Mouse (Mus musculus) forebrain, embryonic 10.5 days (tissue): ENCODE measurements around the gene Hs3st4. TPM values are rescaled to one million over a fixed set of nuclear protein-coding genes. Genes with fewer than 3 reads are reported as not detected.

Source experiments
- DNase-seq: peaks from one replicate; pipeline ENCODE4 v3.0.0-alpha.2; 2017; ENCODE audit warnings: low spot score; ENCODE audit errors: extremely low spot score
- H3K27ac ChIP-seq: fragments of 300-500 bp; sonication (generic); 2 replicates; pipeline ENCODE4 v1.5.1; 2016; ENCODE audit warnings: mild to moderate bottlenecking
- H3K27me3 ChIP-seq: fragments of 300-500 bp; sonication (generic); 2 replicates; pipeline ENCODE4 v1.6.1; 2016; ENCODE audit warnings: mild to moderate bottlenecking; ENCODE audit not compliant: poor library complexity, severe bottlenecking
- H3K36me3 ChIP-seq: fragments of 300-500 bp; sonication (generic); replicated peaks from 2 replicates; pipeline ENCODE4 v1.6.1; 2016; ENCODE audit warnings: mild to moderate bottlenecking, moderate library complexity
- H3K4me1 ChIP-seq: fragments of 300-500 bp; sonication (generic); 2 replicates; pipeline ENCODE4 v1.6.1; 2016
- H3K4me3 ChIP-seq: fragments of 300-500 bp; sonication (generic); 2 replicates; pipeline ENCODE4 v1.5.1; 2016; ENCODE audit warnings: mild to moderate bottlenecking, moderate library complexity
- H3K9me3 ChIP-seq: fragments of 300-500 bp; sonication (generic); 2 replicates; pipeline ENCODE4 v1.6.1; 2016; ENCODE audit warnings: mild to moderate bottlenecking, moderate library complexity
- WGBS: fragments of 180-500 bp; shearing (Covaris S2); methylation state at CpG from one replicate; pipeline ENCODE4 v1.1.7; 2016; 5-methylcytosine and 5-hydroxymethylcytosine counted together
- polyA plus RNA-seq: library from polyadenylated mRNA; unstranded; fragments of >200 nt; fragmentation: Nextera tagmentation; extraction: Ambion mirVana; gene quantifications from 2 replicates; pipeline ENCODE4 v1.2.1, GENCODE M21; 2016

Gene Hs3st4
- 0.07 TPM in 1 of 2 replicates, not detected in the other for polyA plus RNA-seq

DNA sequence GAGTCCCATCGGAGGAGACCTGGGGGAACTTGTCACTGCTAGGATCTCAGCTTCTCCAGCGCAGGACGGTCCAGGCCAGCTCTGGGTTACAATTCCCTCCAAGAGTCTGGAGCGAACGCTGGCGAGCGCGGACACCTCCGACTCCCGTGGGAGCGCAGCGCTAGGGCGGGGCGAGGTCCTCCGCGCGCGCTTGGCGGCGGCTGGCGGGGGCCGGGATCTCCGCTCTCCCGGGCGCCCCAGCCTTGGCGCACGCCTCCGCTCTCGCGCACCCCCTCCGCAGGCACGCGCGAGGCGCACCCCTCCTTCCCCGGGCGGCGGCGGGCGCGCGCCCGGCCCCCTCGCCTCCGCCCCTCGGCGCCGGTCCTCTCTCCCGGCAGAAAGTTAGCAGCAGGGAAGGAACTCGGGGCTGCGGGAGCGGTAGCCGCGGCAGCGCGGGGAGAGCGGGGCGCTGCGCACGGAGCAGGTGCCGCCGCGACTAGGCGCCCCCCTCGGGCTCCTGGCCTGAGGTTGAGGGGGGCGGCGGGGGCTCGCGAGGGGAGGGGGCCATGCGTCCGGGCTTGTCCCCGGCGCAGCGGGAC lies at the start of gene Hs3st4:
Gene Hs3st4 (plus strand): TSS at position 409 of the 578 bp plus-strand sequence.
- Histone ChIP-seq H3K9me3 (no peaks in the 10 kb centered on the region), H3K4me3 (peak within 1 kb of the TSS; percentile 72), H3K36me3 (no peaks in the 10 kb centered on the region), H3K4me1 (peaks cover 21% of the 10 kb centered on the region), H3K27me3 (peaks cover 92% of the 10 kb centered on the region), H3K27ac (0 out of 2 replicates have a peak within 1 kb of the TSS, but pooled peaks have one; percentile 35)
- peak; percentile 25 for DNase-seq
- under 1% methylated on average over 59 of the region's 74 CpGs for WGBS

DNA sequence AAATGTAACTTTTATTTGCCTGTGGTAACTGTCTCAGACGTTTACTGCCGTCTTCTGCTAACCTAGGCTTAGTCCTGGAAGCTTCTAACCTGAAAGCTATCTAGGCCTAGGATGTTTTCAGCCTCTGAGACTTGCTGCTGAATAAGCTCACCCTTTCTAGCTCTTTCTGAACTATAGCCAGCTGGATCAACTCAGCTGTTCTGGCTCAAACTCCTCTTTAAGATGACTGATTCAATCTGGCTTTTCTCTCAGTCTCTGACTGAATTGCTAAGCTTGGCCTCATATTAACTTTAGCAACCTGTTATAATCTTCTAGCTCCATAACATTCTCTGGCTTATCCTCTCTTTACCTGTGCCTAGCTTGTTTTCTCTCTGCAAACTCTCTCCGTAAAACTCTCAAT lies 35.8 kb upstream of the Hs3st4 start:
- 95% methylated on average over 3 of the region's 3 CpGs for WGBS
- H3K36me3 ChIP-seq: no peaks in the 10 kb centered on the region
- H3K4me1 ChIP-seq: peaks cover 4% of the 10 kb centered on the region; the same call in 1 of the 2 replicates
- H3K4me3 ChIP-seq: no peak overlapping the region
- H3K27ac ChIP-seq: no peak overlapping the region
- DNase-seq: no peak
- no peaks in the 10 kb centered on the region for H3K9me3 ChIP-seq
- no peaks in the 10 kb centered on the region for H3K27me3 ChIP-seq

DNA sequence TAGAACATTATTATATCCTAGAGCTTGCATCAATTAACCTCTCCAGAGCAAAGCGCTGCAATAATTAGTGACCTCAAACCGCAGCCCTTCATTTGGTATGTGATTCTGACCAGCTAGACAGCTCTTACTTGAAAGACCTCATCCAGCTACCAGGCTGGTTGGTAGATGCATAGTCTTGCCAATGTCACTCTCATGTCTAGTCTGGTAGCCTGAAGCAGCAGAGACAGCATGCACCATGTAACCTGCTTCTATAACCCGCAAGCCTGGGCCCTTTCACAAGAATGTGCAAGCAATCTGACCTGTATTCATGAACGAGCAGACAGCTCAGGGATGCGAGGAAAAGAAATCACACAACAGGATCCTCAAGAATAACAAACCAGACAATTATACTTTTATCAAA lies 19.6 kb upstream of the Hs3st4 start:
- Histone ChIP-seq H3K36me3 (no peaks in the 10 kb centered on the region), H3K4me3 (no peak overlapping the region), H3K4me1 (no peaks in the 10 kb centered on the region), H3K27me3 (no peaks in the 10 kb centered on the region), H3K27ac (no peak overlapping the region), H3K9me3 (peaks cover 10% of the 10 kb centered on the region)
- 93% methylated on average over 5 of the region's 5 CpGs for WGBS
- no peak for DNase-seq

DNA sequence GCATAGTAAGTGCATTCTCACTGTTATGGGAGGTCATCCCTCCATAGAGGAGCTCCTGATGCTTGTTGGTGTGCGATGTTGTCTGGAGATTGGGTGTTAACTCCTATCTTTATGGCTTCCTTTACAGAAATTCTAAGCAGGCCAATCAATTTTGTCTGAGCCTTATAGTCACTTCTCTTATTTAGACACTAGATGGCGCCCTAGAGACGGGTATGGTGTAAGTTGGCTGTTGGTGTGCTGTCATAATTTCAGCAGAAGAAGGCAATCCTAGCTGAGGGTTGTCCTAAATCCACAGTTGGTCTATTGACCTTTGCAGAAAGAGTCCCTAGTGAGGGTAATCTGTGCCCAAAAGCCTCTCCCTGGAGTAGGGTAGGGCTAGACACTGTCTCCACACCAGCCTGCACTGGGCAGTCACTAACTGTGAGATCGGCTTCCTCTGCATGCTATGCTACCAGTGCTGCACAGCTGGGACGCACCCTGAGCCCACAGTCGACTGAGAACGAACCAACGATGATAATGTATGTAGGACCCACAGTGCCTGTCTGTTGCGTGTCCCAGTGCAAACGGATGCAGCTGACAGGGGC lies 18.0 kb upstream of the Hs3st4 start:
- 52% methylated on average over 10 of the region's 10 CpGs for WGBS
- H3K4me3 ChIP-seq: no peak overlapping the region
- no peaks in the 10 kb centered on the region for H3K4me1 ChIP-seq
- peaks cover 10% of the 10 kb centered on the region for H3K9me3 ChIP-seq
- no peak for DNase-seq
- H3K36me3 ChIP-seq: no peaks in the 10 kb centered on the region
- H3K27ac ChIP-seq: no peak overlapping the region
- no peaks in the 10 kb centered on the region for H3K27me3 ChIP-seq

DNA sequence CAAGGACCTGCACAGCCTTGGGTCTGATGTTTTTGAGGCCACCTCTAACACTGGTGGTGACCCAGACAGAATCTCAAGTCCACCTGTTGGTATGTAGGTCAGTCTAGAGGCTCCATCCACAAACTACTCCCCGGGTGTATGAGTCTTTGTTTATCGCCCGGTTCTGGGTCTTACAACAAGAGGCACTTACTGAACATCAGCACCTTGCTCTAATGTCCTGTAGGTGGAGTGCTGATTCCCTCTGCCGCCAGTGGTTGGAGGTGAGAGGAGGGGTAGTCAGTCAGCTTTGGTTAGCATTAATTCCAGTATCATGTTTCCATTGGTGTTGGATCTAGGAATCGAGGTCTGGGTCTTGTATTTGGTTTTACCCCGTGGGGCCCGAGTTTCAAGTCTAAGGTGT lies 17.2 kb upstream of the Hs3st4 start:
- Histone ChIP-seq H3K27me3 (no peaks in the 10 kb centered on the region), H3K27ac (no peak overlapping the region), H3K4me3 (no peak overlapping the region), H3K36me3 (no peaks in the 10 kb centered on the region), H3K9me3 (peaks cover 10% of the 10 kb centered on the region), H3K4me1 (no peaks in the 10 kb centered on the region)
- WGBS: 72% methylated on average over 7 of the region's 7 CpGs
- DNase-seq: no peak

DNA sequence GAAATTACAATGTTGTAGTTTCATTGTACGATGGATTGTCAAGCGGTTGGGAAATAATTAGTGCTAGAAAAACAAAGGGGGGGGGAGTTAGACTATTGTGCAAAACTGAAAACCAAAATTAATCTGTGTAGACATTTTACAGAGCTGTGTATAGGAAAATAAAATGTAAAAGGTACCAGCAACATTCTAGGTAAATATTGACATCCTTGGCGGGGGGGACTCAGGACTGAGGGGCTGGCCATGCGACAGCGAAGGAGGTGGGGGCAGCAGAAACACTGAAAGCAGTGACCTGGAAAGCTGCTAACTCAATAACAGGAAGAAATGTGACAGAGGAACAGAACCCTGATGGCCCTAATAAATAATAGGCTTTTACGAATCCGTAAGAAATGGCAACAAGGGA lies 7.2 kb upstream of the Hs3st4 start:
- H3K4me1 ChIP-seq: peaks cover 8% of the 10 kb centered on the region; the same call in 1 of the 2 replicates
- H3K4me3 ChIP-seq: no peak overlapping the region
- H3K36me3 ChIP-seq: no peaks in the 10 kb centered on the region
- H3K27me3 ChIP-seq: peaks cover 22% of the 10 kb centered on the region
- 64% methylated on average over 7 of the region's 7 CpGs for WGBS
- DNase-seq: no peak
- no peak overlapping the region for H3K27ac ChIP-seq
- no peaks in the 10 kb centered on the region for H3K9me3 ChIP-seq

DNA sequence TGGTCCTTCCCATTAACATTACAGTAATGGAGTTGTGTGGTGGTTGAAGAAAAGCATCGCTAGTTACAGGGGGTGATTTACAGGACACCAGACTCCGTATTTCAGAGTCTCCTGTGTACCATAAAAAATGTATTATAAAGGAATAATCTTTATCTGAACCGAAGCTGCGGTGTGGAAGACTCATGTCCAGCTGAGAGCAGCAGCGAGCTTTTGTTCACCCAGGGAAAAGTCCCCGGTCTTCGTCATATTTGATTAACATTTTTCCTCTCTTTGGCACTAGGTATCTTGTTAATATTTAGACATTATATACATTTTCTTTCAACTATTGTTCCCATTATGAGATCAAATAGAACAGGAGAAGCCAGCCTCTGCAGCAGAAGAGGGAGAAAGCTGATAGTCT lies 1.2 kb upstream of the Hs3st4 start:
- Histone ChIP-seq H3K36me3 (no peaks in the 10 kb centered on the region), H3K4me1 (peaks cover 21% of the 10 kb centered on the region), H3K27ac (no peak overlapping the region), H3K27me3 (peaks cover 82% of the 10 kb centered on the region), H3K9me3 (no peaks in the 10 kb centered on the region), H3K4me3 (no peak overlapping the region)
- no peak for DNase-seq
- 38% methylated on average over 7 of the region's 7 CpGs for WGBS

DNA sequence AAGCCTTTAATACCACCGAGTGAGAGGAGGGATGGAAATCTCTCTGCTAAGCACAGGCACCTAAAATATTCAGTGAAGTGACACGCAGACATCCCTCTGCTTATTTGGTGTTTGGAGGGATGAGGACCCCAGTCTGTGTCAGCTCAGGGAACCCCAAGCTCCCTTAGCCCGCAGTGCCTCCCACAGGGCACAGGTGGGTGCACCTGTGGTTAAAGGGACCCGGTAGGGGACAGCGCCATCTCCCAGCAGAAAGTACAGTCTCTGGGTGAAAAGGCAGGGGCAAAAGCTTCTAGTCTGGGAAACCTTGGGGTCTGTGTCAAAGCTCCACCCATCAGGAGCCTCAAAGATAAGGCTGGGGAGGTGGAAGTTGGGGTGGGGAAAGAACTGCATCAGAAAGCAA lies 659 bp upstream of the Hs3st4 start:
- H3K9me3 ChIP-seq: no peaks in the 10 kb centered on the region
- peaks cover 88% of the 10 kb centered on the region for H3K27me3 ChIP-seq
- DNase-seq: no peak
- H3K27ac ChIP-seq: no peak overlapping the region
- WGBS: 2% methylated on average over 5 of the region's 5 CpGs
- peak overlapping the region; percentile 72 for H3K4me3 ChIP-seq
- no peaks in the 10 kb centered on the region for H3K36me3 ChIP-seq
- H3K4me1 ChIP-seq: peaks cover 21% of the 10 kb centered on the region

DNA sequence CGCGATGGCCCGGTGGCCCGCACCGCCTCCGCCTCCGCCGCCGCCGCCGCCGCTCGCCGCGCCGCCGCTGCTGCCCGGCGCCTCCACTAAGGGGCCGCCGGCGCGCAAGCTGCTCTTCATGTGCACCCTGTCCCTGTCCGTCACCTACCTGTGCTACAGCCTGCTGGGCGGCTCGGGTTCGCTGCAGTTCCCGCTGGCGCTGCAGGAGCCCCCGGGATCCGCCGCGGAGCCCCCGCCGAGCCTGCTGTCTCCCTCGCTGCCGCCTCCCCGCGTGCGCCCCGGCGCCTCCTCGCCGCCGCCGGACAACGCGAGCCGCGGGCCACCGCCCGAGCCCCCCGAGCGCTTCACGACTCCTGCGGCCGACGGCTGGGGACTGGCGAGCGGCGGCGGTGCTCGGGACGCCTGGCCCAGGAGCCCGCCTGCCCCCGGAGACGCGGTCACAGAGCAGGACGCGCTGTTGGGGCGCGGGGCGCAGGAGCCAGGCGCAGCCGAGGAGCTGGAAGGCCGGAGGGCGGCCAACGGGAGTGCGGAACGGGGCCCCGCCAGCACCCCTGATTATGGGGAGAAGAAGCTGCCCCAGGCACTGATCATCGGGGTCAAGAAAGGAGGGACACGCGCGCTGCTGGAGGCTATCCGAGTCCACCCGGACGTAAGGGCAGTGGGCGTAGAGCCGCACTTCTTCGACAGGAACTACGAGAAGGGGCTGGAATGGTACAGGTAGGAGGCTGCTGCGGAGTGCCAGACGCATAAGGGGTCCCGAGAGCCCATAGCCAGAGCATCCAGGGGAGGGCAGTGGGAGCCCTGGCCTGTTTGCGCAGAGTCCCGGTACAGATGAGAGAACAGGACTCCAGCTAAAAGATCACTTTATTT lies 743 bp downstream of the Hs3st4 start:
- Histone ChIP-seq H3K9me3 (no peaks in the 10 kb centered on the region), H3K36me3 (no peaks in the 10 kb centered on the region), H3K4me3 (peak overlapping the region; percentile 72), H3K27ac (no peak overlapping the region), H3K4me1 (peaks cover 21% of the 10 kb centered on the region), H3K27me3 (peaks cover 90% of the 10 kb centered on the region)
- peak; percentile 24 for DNase-seq
- WGBS: 5% methylated on average over 97 of the region's 97 CpGs

DNA sequence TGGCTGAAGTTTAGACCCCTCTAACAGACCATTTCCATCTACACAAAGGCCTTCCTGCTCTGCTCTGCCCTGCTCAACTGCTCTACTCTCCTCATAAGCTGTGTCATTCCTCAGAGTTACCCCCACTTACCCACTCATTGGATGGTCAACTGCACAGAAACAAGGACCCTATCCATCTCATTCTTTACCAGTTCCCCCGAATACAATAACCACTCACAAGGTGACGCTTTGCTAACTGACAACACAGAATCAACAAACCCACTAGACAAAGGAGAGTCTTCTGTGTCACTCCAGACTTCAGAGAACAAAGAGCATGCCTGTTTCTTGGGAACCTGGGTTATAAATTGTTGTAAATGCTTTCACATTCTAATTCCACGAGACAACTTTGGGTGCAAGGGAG lies 9.5 kb downstream of the Hs3st4 start:
- Histone ChIP-seq H3K4me1 (no peaks in the 10 kb centered on the region), H3K27me3 (peaks cover 3% of the 10 kb centered on the region; the same call in 1 of the 2 replicates), H3K9me3 (no peaks in the 10 kb centered on the region), H3K4me3 (no peak overlapping the region), H3K27ac (no peak overlapping the region), H3K36me3 (no peaks in the 10 kb centered on the region)
- DNase-seq: no peak
- 75% methylated on average over 3 of the region's 3 CpGs for WGBS

DNA sequence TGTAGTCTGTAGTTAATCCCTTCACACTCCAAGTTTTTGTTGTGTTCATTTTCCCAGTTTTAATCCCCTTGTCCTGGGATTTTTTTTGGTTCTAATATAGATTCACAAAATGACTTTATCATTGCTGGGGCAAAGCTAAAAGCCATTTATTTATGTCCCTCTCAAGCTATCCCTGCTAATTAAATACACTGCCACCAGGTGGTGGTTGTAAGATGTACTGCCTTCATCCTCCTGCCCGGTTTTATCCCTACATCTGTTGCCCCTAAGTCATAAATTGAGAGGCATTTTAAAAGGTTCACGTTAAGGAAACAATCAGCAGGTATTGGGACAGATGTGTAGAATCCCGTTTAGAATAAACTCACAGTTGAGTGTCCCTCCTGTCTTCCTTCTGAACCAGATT lies 14.6 kb downstream of the Hs3st4 start:
- Histone ChIP-seq H3K9me3 (no peaks in the 10 kb centered on the region), H3K27me3 (no peaks in the 10 kb centered on the region), H3K36me3 (no peaks in the 10 kb centered on the region), H3K4me3 (no peak overlapping the region), H3K27ac (no peak overlapping the region), H3K4me1 (no peaks in the 10 kb centered on the region)
- DNase-seq: no peak
- 51% methylated on average over 3 of the region's 3 CpGs for WGBS

DNA sequence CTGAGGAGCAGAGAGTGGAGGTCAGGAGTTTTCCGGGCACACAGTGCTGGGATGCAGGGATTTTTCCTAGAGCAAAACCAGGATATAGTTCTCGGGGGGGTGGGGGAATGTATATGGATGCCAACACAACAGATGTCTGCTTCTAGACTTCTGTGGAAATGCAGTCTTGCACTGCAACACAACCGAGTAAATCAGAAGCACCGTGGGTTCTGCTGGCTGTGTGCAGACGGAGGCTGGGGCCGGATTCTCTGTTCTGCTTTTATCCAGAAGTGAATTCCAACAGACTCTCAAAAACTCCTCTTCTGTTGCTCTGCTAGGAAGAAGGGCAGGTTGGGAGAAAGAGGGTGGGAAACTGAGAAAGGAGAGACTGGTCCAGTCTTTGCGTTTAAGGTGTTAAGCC lies 15.9 kb downstream of the Hs3st4 start:
- Histone ChIP-seq H3K4me3 (no peak overlapping the region), H3K27me3 (no peaks in the 10 kb centered on the region), H3K27ac (no peak overlapping the region), H3K9me3 (no peaks in the 10 kb centered on the region), H3K4me1 (no peaks in the 10 kb centered on the region), H3K36me3 (no peaks in the 10 kb centered on the region)
- no peak for DNase-seq
- 86% methylated on average over 7 of the region's 7 CpGs for WGBS

DNA sequence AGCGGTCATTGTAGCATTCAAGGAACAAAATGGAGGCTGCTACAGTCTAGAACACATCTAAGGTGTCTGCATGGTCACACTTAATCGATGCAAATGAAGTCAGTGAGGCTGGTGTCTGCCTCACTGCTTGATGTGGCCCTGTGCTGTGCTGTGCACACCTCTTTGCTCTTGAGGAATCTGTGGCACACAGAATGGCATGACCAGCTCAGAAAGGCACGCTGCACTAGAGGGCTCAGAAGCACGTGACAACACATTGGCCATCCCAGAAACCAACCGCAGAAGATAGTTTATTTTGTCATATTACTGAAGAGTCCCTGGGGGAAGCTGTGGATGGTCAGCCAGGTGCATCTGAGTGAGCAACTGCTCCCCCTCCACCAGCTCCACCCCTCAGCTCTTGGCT lies 44.2 kb downstream of the Hs3st4 start:
- H3K27me3 ChIP-seq: no peaks in the 10 kb centered on the region
- no peak for DNase-seq
- H3K4me1 ChIP-seq: no peaks in the 10 kb centered on the region
- 95% methylated on average over 5 of the region's 5 CpGs for WGBS
- no peaks in the 10 kb centered on the region for H3K36me3 ChIP-seq
- H3K9me3 ChIP-seq: 0 out of 2 replicates have a peak, but pooled peaks cover 3% of the 10 kb centered on the region
- no peak overlapping the region for H3K4me3 ChIP-seq
- no peak overlapping the region for H3K27ac ChIP-seq
